18 mouse cellular contexts compared by ENCODE assay signal in genomic region chr2:167795491-167795890, GRCm38 (mm10).
"Had no signal": no experiment of that assay in that cellular context is flagged by ENCODE, and none has a peak within 500 bp of the region (broad histone marks: within the 10 kb centered on the region; RNA-seq: fewer than 3 reads in every experiment).

No protein-coding gene starts in this region.

- H3K27me3 ChIP-seq: kidney, embryonic 15.5 days; liver, embryonic 13.5 days; midbrain, embryonic 13.5 days; neural tube, embryonic 13.5 days; stomach, embryonic 15.5 days had no signal

- H3K4me1 ChIP-seq: midbrain, embryonic 13.5 days had no signal

- H3K27ac ChIP-seq: kidney, embryonic 15.5 days; left cerebral cortex, adult 2 months; liver, embryonic 13.5 days; midbrain, embryonic 10.5 days; midbrain, embryonic 13.5 days; neural tube, embryonic 13.5 days; stomach, embryonic 15.5 days had no signal

- DNase-seq: kidney, adult 2 months; kidney, postnatal 14 days; kidney, postnatal 4 days; layer of hippocampus, postnatal 36 days; liver, embryonic 13.5 days; lung, adult 2 months; retina, postnatal 1 day; right cerebral cortex, postnatal 25 days; spleen, adult 18-20 months; thymus, adult 18-20 months; thymus, postnatal 36 days had no signal

- H3K9ac ChIP-seq: kidney, embryonic 15.5 days; liver, embryonic 13.5 days; midbrain, embryonic 13.5 days; neural tube, embryonic 13.5 days; stomach, embryonic 15.5 days had no signal

- H3K36me3 ChIP-seq: kidney, embryonic 15.5 days; liver, embryonic 13.5 days; midbrain, embryonic 10.5 days; midbrain, embryonic 13.5 days; neural tube, embryonic 13.5 days; stomach, embryonic 15.5 days had no signal

- H3K4me3 ChIP-seq: kidney, embryonic 15.5 days; left cerebral cortex, adult 2 months; liver, embryonic 13.5 days; midbrain, embryonic 10.5 days; midbrain, embryonic 13.5 days; myocyte; neural tube, embryonic 13.5 days; stomach, embryonic 15.5 days had no signal
